Mouse (Mus musculus) limb, embryonic 14.5 days (tissue): ENCODE results near the gene Aif1. TPM values are rescaled to one million over a fixed set of nuclear protein-coding genes. Genes with fewer than 3 reads are reported as not detected.

Experiments used
- ATAC-seq: fragments of 200-750 bp; cut with Nextera tagmentation; 2 replicates; pipeline ENCODE4 v1.8.0; 2017; ENCODE audit warnings: low read depth, moderate number of reproducible peaks, moderate TSS enrichment; ENCODE audit not compliant: low FRiP score
- DNase-seq: peaks from one replicate; pipeline ENCODE4 v3.0.0-alpha.2; 2015; ENCODE audit warnings: low spot score
- H3K27ac ChIP-seq: fragments of 300-500 bp; sonication (generic); replicated peaks from 2 replicates; pipeline ENCODE4 v1.5.1; 2014; ENCODE audit warnings: low read depth, mild to moderate bottlenecking, low read length, moderate library complexity, mixed read lengths
- H3K27me3 ChIP-seq: fragments of 300-500 bp; sonication (generic); 2 replicates; pipeline ENCODE4 v1.6.1; 2014; ENCODE audit warnings: low read length, mixed read lengths; ENCODE audit not compliant: control insufficient read depth, insufficient read depth
- H3K36me3 ChIP-seq: fragments of 300-500 bp; sonication (generic); 2 replicates; pipeline ENCODE4 v1.6.1; 2014; ENCODE audit warnings: mild to moderate bottlenecking, low read length, moderate library complexity, mixed read lengths; ENCODE audit not compliant: control insufficient read depth, insufficient read depth
- H3K4me1 ChIP-seq: fragments of 300-500 bp; sonication (generic); 2 replicates; pipeline ENCODE4 v1.6.1; 2014; ENCODE audit warnings: antibody characterized with exemption, low read length, mixed read lengths; ENCODE audit not compliant: control insufficient read depth, insufficient read depth
- H3K4me2 ChIP-seq: fragments of 300-500 bp; sonication (generic); replicated peaks from 2 replicates; pipeline ENCODE4 v1.6.1; 2014; ENCODE audit warnings: low read depth, mild to moderate bottlenecking, low read length, moderate library complexity; ENCODE audit not compliant: severe bottlenecking
- H3K4me3 ChIP-seq: fragments of 300-500 bp; sonication (generic); replicated peaks from 2 replicates; pipeline ENCODE4 v1.5.1; 2014; ENCODE audit warnings: low read length
- H3K9ac ChIP-seq: fragments of 300-500 bp; sonication (generic); 2 replicates; pipeline ENCODE4 v1.6.1; 2014; ENCODE audit warnings: mild to moderate bottlenecking, low read depth, low read length, moderate library complexity; ENCODE audit not compliant: severe bottlenecking
- H3K9me3 ChIP-seq: fragments of 300-500 bp; sonication (generic); 2 replicates; pipeline ENCODE4 v1.6.1; 2016; ENCODE audit warnings: low read length; ENCODE audit not compliant: control insufficient read depth
- POLR2A ChIP-seq: fragments of 200-500 bp; IDR thresholded peaks from 2 replicates; pipeline ENCODE4 v1.8.0; 2012; ENCODE audit warnings: inconsistent platforms, mild to moderate bottlenecking, moderate library complexity, borderline replicate concordance; ENCODE audit not compliant: insufficient read depth, insufficient read length; ENCODE audit errors: extremely low read depth
- WGBS: fragments of 180-500 bp; shearing (Covaris S2); extraction: QIAGEN DNeasy Blood & Tissue Kit; methylation state at CpG from one replicate; pipeline ENCODE4 v1.1.7; 2014; 5-methylcytosine and 5-hydroxymethylcytosine counted together
- polyA plus RNA-seq, 2 experiments: library from polyadenylated mRNA; depleted of rRNA in 1 of 2; stranded (reverse) in 1 of 2; unstranded in 1 of 2; fragments of >200 nt; fragmentation: Nextera tagmentation in 1 of 2; extraction: Ambion mirVana in 1 of 2; gene quantifications; 2 replicates each; pipeline versions ENCODE4 v1.2.1 to v1.2.3; 2012 to 2014

Gene Aif1
- 4.0 and 4.8 TPM in 2 replicates for polyA plus RNA-seq (2012; rRNA removed)
- 13.1 and 15.7 TPM in 2 replicates for polyA plus RNA-seq (2014; fragmentation: Nextera tagmentation; extraction: Ambion mirVana)

- H3K4me3 ChIP-seq, result no peak within 1 kb of the TSS
- WGBS, result 64% methylated on average over 2 of the region's 2 CpGs
- DNase-seq (no peak), ATAC-seq (no peak)
- H3K9me3 ChIP-seq, result no peaks in the 10 kb centered on the region
- no peaks in the 10 kb centered on the region for H3K27me3 ChIP-seq
- H3K27ac ChIP-seq, result no peak within 1 kb of the TSS
- 0 out of 2 replicates have a peak, but pooled peaks cover 3% of the 10 kb centered on the region for H3K4me1 ChIP-seq
- H3K4me2 ChIP-seq, result no peak within 1 kb of the TSS
- no peak within 1 kb of the TSS for H3K9ac ChIP-seq
- H3K36me3 ChIP-seq, result no peaks in the 10 kb centered on the region
- no peak for TF ChIP-seq POLR2A
These were observed at the start of gene Aif1 for GRCm38 (mm10) chr17:35175968-35176367. Aif1 (minus strand) TSS chr17:35176068.

GRCm38 (mm10) chr17:35225456-35225855 lies 49.6 kb upstream of the Aif1 start:
- peaks cover 50% of the 10 kb centered on the region for H3K36me3 ChIP-seq

GRCm38 (mm10) chr17:35224641-35225040 lies 48.8 kb upstream of the Aif1 start:
- 95% methylated on average over 4 of the region's 4 CpGs for WGBS
- no peak overlapping the region for H3K4me2 ChIP-seq

More at GRCm38 (mm10) chr17:35225456-35225855, 49.6 kb upstream of the Aif1 start:
- no peak for TF ChIP-seq POLR2A
- DNase-seq (no peak), ATAC-seq (no peak)
- no peak overlapping the region for H3K4me2 ChIP-seq
- WGBS, result 90% methylated on average over 5 of the region's 5 CpGs
- H3K27ac ChIP-seq, result no peak overlapping the region
- H3K4me3 ChIP-seq, result no peak overlapping the region
- H3K4me1 ChIP-seq, result no peaks in the 10 kb centered on the region
- H3K9me3 ChIP-seq, result no peaks in the 10 kb centered on the region
- no peak overlapping the region for H3K9ac ChIP-seq
- no peaks in the 10 kb centered on the region for H3K27me3 ChIP-seq

GRCm38 (mm10) chr17:35222299-35222698 lies 46.4 kb upstream of the Aif1 start:
- no peak overlapping the region for H3K9ac ChIP-seq
- no peak for ATAC-seq
- no peaks in the 10 kb centered on the region for H3K4me1 ChIP-seq
- no peaks in the 10 kb centered on the region for H3K27me3 ChIP-seq
- H3K9me3 ChIP-seq, result no peaks in the 10 kb centered on the region
- no peak overlapping the region for H3K27ac ChIP-seq
- peaks cover 34% of the 10 kb centered on the region for H3K36me3 ChIP-seq
- DNase-seq, result no peak
- H3K4me2 ChIP-seq, result no peak overlapping the region
- 70% methylated on average over 6 of the region's 6 CpGs for WGBS
- no peak overlapping the region for H3K4me3 ChIP-seq
- TF ChIP-seq POLR2A, result no peak

More at GRCm38 (mm10) chr17:35224641-35225040, 48.8 kb upstream of the Aif1 start:
- Histone ChIP-seq H3K27ac (no peak overlapping the region), H3K9me3 (no peaks in the 10 kb centered on the region), H3K27me3 (no peaks in the 10 kb centered on the region), H3K4me3 (no peak overlapping the region), H3K4me1 (no peaks in the 10 kb centered on the region), H3K9ac (no peak overlapping the region), H3K36me3 (peaks cover 51% of the 10 kb centered on the region)
- DNase-seq, result no peak
- no peak for ATAC-seq
- no peak for TF ChIP-seq POLR2A

GRCm38 (mm10) chr17:35220156-35220952 lies 44.5 kb upstream of the Aif1 start, which contains the start of gene Gm16181:
Gm16181 (plus strand) TSS chr17:35220834.
- peaks cover 31% of the 10 kb centered on the region for H3K36me3 ChIP-seq
- no peak within 1 kb of the TSS for H3K4me2 ChIP-seq
- H3K27ac ChIP-seq, result no peak within 1 kb of the TSS
- no peak within 1 kb of the TSS for H3K9ac ChIP-seq
- WGBS, result 92% methylated on average over 25 of the region's 28 CpGs
- TF ChIP-seq POLR2A, result no peak
- H3K4me3 ChIP-seq, result no peak within 1 kb of the TSS
- ATAC-seq, result 0 out of 2 replicates have a peak, but pooled peaks have one; percentile 27
- H3K27me3 ChIP-seq, result no peaks in the 10 kb centered on the region
- DNase-seq, result no peak
- H3K4me1 ChIP-seq, result no peaks in the 10 kb centered on the region
- H3K9me3 ChIP-seq, result no peaks in the 10 kb centered on the region
